Mouse (Mus musculus) liver, adult (tissue): ENCODE data around the gene Fbxw2.

Experiments
- GATA4 ChIP-seq: IDR thresholded peaks from 2 replicates; pipeline ENCODE4 v1.6.1; 2014; ENCODE audit warnings: mild to moderate bottlenecking, low read length; ENCODE audit not compliant: insufficient replicate concordance

Gene Fbxw2

GRCm38 (mm10) chr2:34827591-34827990 is 1.5 kb upstream of the Fbxw2 start:
- TF ChIP-seq GATA4 = no peak

GRCm38 (mm10) chr2:34826460-34827231 is 535 bp upstream of the Fbxw2 start:
- TF ChIP-seq GATA4 = no peak

GRCm38 (mm10) chr2:34818492-34818891 is 7.6 kb downstream of the Fbxw2 start:
- no peak for TF ChIP-seq GATA4

- no peak for TF ChIP-seq GATA4
Measured at GRCm38 (mm10) chr2:34812706-34813105, 13.4 kb downstream of the Fbxw2 start.

- no peak for TF ChIP-seq GATA4
Measured at GRCm38 (mm10) chr2:34810775-34811174, 15.3 kb downstream of the Fbxw2 start.

GRCm38 (mm10) chr2:34809568-34809967 is 16.5 kb downstream of the Fbxw2 start:
- no peak for TF ChIP-seq GATA4

- TF ChIP-seq GATA4 = no peak
Measured at GRCm38 (mm10) chr2:34808057-34808456, 18.1 kb downstream of the Fbxw2 start.

GRCm38 (mm10) chr2:34805364-34805950 is 20.7 kb downstream of the Fbxw2 start:
- no peak for TF ChIP-seq GATA4

- TF ChIP-seq GATA4 = no peak
Measured at GRCm38 (mm10) chr2:34804815-34805214, 21.3 kb downstream of the Fbxw2 start.

- TF ChIP-seq GATA4 = no peak
Measured at GRCm38 (mm10) chr2:34804172-34804571, 21.9 kb downstream of the Fbxw2 start.

- TF ChIP-seq GATA4 = no peak
Measured at GRCm38 (mm10) chr2:34803746-34804145, 22.4 kb downstream of the Fbxw2 start.

GRCm38 (mm10) chr2:34801516-34802482 is 24.3 kb downstream of the Fbxw2 start:
- TF ChIP-seq GATA4 = no peak

GRCm38 (mm10) chr2:34800371-34800770 is 25.7 kb downstream of the Fbxw2 start:
- TF ChIP-seq GATA4 = no peak

GRCm38 (mm10) chr2:34799357-34800256 is 26.5 kb downstream of the Fbxw2 start, which contains the start of gene Rabepk:
Rabepk (minus strand) TSS chr2:34799912.
- TF ChIP-seq GATA4 = no peak

GRCm38 (mm10) chr2:34795426-34795825 is 30.7 kb downstream of the Fbxw2 start:
- no peak for TF ChIP-seq GATA4

- no peak for TF ChIP-seq GATA4
Measured at GRCm38 (mm10) chr2:34794511-34794910, 31.6 kb downstream of the Fbxw2 start.
